Mouse (Mus musculus) midbrain, embryonic 11.5 days (tissue): ENCODE results near the gene Tmem164. TPM values are rescaled to one million over a fixed set of nuclear protein-coding genes. Genes with fewer than 3 reads are reported as not detected.
A peak's percentile ranks its signal among the peaks of the same experiment; 100 is the strongest.

Experiments
- ATAC-seq: fragments of 200-750 bp; cut with Nextera tagmentation; 2 replicates; pipeline ENCODE4 v1.8.0; 2017; ENCODE audit warnings: moderate TSS enrichment, moderate library complexity; ENCODE audit not compliant: low FRiP score
- DNase-seq: peaks from one replicate; pipeline ENCODE4 v3.0.0; 2015; ENCODE audit warnings: low spot score; ENCODE audit errors: missing footprints
- H3K27ac ChIP-seq: fragments of 300-500 bp; sonication (generic); 2 replicates; pipeline ENCODE4 v1.5.1; 2014; ENCODE audit warnings: low read depth, low read length
- H3K27me3 ChIP-seq: fragments of 300-500 bp; sonication (generic); 2 replicates; pipeline ENCODE4 v1.6.1; 2014; ENCODE audit warnings: mild to moderate bottlenecking, low read length, moderate library complexity, mixed read lengths; ENCODE audit not compliant: control insufficient read depth, insufficient read depth
- H3K36me3 ChIP-seq: fragments of 300-500 bp; sonication (generic); 2 replicates; pipeline ENCODE4 v1.6.1; 2014; ENCODE audit warnings: mild to moderate bottlenecking, low read length, moderate library complexity, mixed read lengths; ENCODE audit not compliant: control insufficient read depth, insufficient read depth
- H3K4me1 ChIP-seq: fragments of 300-500 bp; sonication (generic); 2 replicates; pipeline ENCODE4 v1.6.1; 2014; ENCODE audit warnings: low read length; ENCODE audit not compliant: control insufficient read depth, insufficient read depth
- H3K4me2 ChIP-seq: fragments of 300-500 bp; sonication (generic); 2 replicates; pipeline ENCODE4 v1.6.1; 2014; ENCODE audit warnings: mild to moderate bottlenecking, moderate library complexity
- H3K4me3 ChIP-seq: fragments of 300-500 bp; sonication (generic); 2 replicates; pipeline ENCODE4 v1.5.1; 2014; ENCODE audit warnings: low read depth, low read length
- H3K9ac ChIP-seq: fragments of 300-500 bp; sonication (generic); 2 replicates; pipeline ENCODE4 v1.6.1; 2014; ENCODE audit warnings: low read length
- H3K9me3 ChIP-seq: fragments of 300-500 bp; sonication (generic); 2 replicates; pipeline ENCODE4 v1.6.1; 2016; ENCODE audit warnings: low read length; ENCODE audit not compliant: control insufficient read depth
- WGBS: fragments of 180-500 bp; shearing (Covaris S2); extraction: QIAGEN DNeasy Blood & Tissue Kit; methylation state at CpG from one replicate; pipeline ENCODE4 v1.1.7; 2014; 5-methylcytosine and 5-hydroxymethylcytosine counted together
- polyA plus RNA-seq: library from polyadenylated mRNA; unstranded; fragments of >200 nt; fragmentation: Nextera tagmentation; extraction: Ambion mirVana; gene quantifications from 2 replicates; pipeline ENCODE4 v1.2.1, GENCODE M21; 2014

The Tmem164 gene
- polyA plus RNA-seq, 1 experiment from 2014 or later: 26.2 TPM

DNA sequence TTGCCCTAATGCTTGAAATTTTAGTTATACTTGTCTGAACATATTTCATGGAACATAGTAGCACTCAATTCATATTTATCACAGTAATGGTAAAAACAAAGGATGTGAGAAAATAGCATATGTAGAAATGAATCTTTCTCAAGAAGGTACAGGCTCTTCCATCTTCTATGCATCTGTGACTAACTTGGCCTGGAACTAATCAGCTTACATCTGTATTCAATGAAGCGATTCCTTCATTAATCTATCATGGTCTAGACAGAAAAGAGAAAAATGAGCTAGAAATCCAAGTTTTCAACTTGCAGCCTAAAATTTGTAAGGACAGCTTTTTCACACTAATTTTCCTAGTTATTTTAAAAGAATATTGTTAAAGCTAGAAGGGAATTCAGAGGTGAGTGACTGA is 10.1 kb upstream of the Tmem164 start:
- Histone ChIP-seq H3K9ac (no peak overlapping the region), H3K36me3 (no peaks in the 10 kb centered on the region), H3K27me3 (no peaks in the 10 kb centered on the region; the same call in 1 of the 2 replicates)

DNA sequence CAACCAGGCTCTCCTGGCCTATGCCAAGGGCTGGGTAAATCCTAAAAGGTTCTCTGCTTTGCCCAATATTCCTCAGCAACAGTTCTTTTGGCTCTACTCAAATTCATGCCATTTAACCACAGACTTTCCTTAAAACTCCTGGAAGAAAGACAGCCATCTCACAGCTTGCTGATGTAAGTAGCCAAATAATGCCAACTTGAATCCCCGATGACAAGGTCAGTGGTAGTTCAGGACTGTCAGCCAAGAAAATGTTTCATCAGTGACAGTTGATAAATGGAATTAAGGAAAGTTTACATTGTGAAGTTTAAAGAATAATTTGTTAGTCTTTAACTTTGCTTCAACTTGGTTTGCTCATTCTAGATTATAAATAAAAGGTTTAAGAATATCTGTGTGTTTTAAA is 8.5 kb upstream of the Tmem164 start:
- WGBS: 100% methylated on average over 1 of the region's 1 CpGs

More for the DNA sequence above, 10.1 kb upstream of the Tmem164 start:
- Histone ChIP-seq H3K9me3 (no peaks in the 10 kb centered on the region), H3K27ac (no peak overlapping the region), H3K4me1 (no peaks in the 10 kb centered on the region), H3K4me3 (no peak overlapping the region), H3K4me2 (no peak overlapping the region)
- ATAC-seq: no peak
- no peak for DNase-seq
- WGBS: 81% methylated on average over 1 of the region's 1 CpGs

DNA sequence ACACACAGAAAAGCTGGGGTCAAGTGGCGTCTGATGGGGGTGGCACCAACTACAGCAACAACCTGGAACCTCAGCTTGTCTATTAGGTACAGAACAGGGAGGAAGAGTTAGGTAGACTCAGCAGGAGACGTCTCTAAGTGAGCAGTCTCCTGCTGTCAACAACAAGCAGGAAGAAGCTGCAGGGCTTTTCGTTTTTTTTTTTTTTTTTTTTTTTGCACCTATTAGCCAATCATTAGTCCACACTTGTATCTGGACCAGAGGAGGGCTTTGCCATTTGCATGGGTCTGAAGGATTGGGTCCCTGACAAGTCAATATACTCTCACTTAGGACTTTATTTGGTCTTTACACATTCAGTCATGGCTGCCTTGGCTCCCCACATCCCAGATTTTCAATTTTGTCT is 4.0 kb upstream of the Tmem164 start:
- Histone ChIP-seq H3K9ac (no peak overlapping the region), H3K4me3 (no peak overlapping the region), H3K4me1 (peaks cover 2% of the 10 kb centered on the region; the same call in 1 of the 2 replicates), H3K4me2 (no peak overlapping the region), H3K9me3 (no peaks in the 10 kb centered on the region), H3K27ac (no peak overlapping the region), H3K36me3 (no peaks in the 10 kb centered on the region), H3K27me3 (peaks cover 5% of the 10 kb centered on the region)
- ATAC-seq (no peak), DNase-seq (no peak)
- WGBS: 48% methylated on average over 2 of the region's 3 CpGs

More for the DNA sequence above, 8.5 kb upstream of the Tmem164 start:
- Histone ChIP-seq H3K36me3 (no peaks in the 10 kb centered on the region), H3K4me1 (no peaks in the 10 kb centered on the region), H3K27ac (no peak overlapping the region), H3K9me3 (no peaks in the 10 kb centered on the region), H3K27me3 (no peaks in the 10 kb centered on the region), H3K9ac (no peak overlapping the region), H3K4me2 (no peak overlapping the region), H3K4me3 (no peak overlapping the region)
- DNase-seq (no peak), ATAC-seq (no peak)

GRCm38 (mm10) chrX:142678499-142679474 is 2.4 kb upstream of the Tmem164 start:
- Histone ChIP-seq H3K4me2 (no peak overlapping the region), H3K9ac (no peak overlapping the region), H3K4me1 (peaks cover 13% of the 10 kb centered on the region), H3K27ac (no peak overlapping the region), H3K9me3 (no peaks in the 10 kb centered on the region), H3K27me3 (peaks cover 9% of the 10 kb centered on the region), H3K36me3 (no peaks in the 10 kb centered on the region), H3K4me3 (no peak overlapping the region)
- ATAC-seq: no peak
- DNase-seq: no peak
- 63% methylated on average over 13 of the region's 13 CpGs for WGBS

DNA sequence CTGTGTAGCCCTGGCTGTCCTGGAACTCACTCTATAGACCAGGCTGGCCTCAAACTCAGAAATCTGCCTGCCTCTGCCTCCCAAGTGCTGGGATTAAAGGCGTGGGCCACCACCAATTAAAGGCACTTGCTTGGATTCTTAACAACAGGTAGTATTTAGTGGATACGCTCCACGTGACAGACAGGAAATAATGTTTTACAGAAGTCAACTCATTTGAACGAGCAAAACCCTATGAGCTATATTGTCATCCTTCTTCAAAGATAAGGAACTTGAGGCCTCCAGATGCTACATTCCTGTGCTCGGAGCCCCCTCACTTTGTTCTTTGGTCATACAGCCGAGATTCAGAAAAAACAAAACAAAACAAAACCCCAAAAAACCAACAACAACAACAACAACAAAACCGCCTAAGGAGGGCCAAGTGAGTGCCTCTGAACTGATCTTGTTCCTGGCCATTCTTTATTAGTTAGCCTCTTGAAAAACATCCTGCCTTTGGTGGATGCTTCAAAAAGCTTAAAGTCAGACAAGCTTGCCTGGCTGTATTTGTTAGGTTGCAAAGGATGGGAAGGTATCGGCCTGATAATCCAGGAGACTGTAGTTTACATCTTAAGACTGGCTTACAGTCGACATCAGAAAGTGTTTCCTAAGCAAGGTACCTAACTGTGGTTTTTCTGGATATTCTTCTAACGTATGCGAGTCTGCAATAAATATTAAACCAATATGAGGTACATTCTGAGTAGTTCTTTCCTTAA is 1.5 kb upstream of the Tmem164 start:
- H3K9ac ChIP-seq: 0 out of 2 replicates have a peak overlapping the region, but pooled peaks have one; percentile 14
- no peak overlapping the region; the same call in 1 of the 2 replicates for H3K27ac ChIP-seq
- peak overlapping the region; percentile 59; the same call in 1 of the 2 replicates for H3K4me3 ChIP-seq
- ATAC-seq (no peak), DNase-seq (no peak)
- H3K4me2 ChIP-seq: peak overlapping the region; percentile 71
- H3K4me1 ChIP-seq: peaks cover 19% of the 10 kb centered on the region
- no peaks in the 10 kb centered on the region for H3K36me3 ChIP-seq
- H3K27me3 ChIP-seq: peaks cover 9% of the 10 kb centered on the region
- 46% methylated on average over 11 of the region's 11 CpGs for WGBS
- no peaks in the 10 kb centered on the region for H3K9me3 ChIP-seq

DNA sequence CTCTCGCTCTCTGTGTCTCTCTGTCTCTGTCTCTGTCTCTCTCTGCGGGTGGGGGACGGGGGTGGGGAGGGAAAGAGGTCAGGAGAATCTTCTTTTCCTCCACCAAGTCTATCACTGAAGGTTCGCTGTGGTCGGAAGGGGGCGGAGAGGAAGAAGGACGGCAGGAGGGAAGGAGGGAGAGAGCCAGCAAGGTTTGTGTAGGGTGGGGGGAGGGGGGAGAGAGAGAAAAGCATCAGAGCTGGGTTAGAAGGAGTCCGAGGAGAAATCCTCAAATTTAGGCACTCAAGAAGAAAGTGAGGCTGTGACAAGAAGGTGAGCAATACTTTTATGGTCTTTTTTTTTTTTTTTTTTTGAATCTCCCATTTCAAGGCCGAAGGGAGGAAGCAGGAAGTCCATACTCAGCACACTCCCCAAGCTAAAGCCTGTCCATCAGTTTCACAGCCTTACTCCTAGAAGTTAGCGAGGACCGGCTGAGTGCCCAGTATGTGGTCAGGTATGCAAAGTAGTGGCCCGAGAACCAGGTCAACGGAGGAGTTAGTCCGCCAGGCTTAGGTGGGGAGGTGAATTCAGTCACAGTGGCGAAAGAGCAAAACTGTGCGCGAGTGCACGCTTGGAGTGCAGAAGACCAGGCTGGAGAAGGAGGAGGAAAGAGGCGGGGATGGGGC is 683 bp upstream of the Tmem164 start:
- Histone ChIP-seq H3K9ac (peak overlapping the region; percentile 14; the same call in 1 of the 2 replicates), H3K9me3 (no peaks in the 10 kb centered on the region), H3K4me2 (peak overlapping the region; percentile 71), H3K4me3 (peak overlapping the region; percentile 59), H3K4me1 (peaks cover 23% of the 10 kb centered on the region), H3K27ac (peak overlapping the region; percentile 54), H3K27me3 (peaks cover 9% of the 10 kb centered on the region), H3K36me3 (no peaks in the 10 kb centered on the region)
- WGBS: 15% methylated on average over 18 of the region's 19 CpGs
- DNase-seq (peak; percentile 93), ATAC-seq (peak; percentile 59)

DNA sequence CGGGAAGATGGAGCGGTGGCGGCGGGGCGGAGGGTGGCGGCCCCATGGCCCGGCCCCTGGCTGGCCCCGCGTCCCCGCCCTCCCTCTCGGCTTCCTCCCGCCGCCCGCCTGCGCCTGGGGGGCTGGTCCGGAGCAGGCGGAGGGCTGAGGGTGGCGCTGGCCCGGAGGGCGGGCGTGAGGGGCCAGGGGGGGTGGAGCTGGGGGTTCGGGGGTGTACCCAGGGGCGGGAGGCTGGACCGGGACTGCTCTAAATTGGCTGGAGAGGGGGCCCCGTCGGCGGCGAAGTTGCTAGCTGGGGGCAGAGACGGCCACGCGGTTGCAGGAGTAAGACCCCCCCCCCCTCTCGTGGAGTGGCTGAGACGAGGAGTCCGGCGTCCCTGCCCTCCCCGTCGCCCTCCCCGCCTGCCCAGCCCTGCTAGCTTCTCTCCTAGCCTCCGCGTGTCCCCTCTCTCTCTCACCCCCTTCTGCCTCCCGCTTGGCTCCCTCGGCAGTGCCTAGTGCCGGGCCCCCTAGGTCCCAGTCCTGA is 473 bp downstream of the Tmem164 start:
- Histone ChIP-seq H3K36me3 (no peaks in the 10 kb centered on the region), H3K27ac (peak overlapping the region; percentile 80), H3K9ac (peak overlapping the region; percentile 76), H3K4me3 (peak overlapping the region; percentile 59), H3K4me2 (peak overlapping the region; percentile 71), H3K9me3 (no peaks in the 10 kb centered on the region), H3K4me1 (peaks cover 23% of the 10 kb centered on the region), H3K27me3 (peaks cover 9% of the 10 kb centered on the region)
- peak; percentile 88 for DNase-seq
- peak; percentile 80 for ATAC-seq
- 14% methylated on average over 3 of the region's 43 CpGs for WGBS

- Histone ChIP-seq H3K36me3 (no peaks in the 10 kb centered on the region), H3K27ac (no peak overlapping the region; the same call in 1 of the 2 replicates), H3K4me3 (peak overlapping the region; percentile 59), H3K9me3 (no peaks in the 10 kb centered on the region), H3K27me3 (peaks cover 9% of the 10 kb centered on the region), H3K4me2 (peak overlapping the region; percentile 71), H3K9ac (peak overlapping the region; percentile 76), H3K4me1 (peaks cover 23% of the 10 kb centered on the region)
- DNase-seq: peak; percentile 93
- ATAC-seq: peak; percentile 14
- WGBS: 12% methylated on average over 28 of the region's 28 CpGs
Measured at GRCm38 (mm10) chrX:142682176-142682820, 1.1 kb downstream of the Tmem164 start.
